Mouse (Mus musculus) cortical plate, adult 2 months (tissue): ENCODE data around the gene Kctd13.

ENCODE experiments used
- CTCF ChIP-seq: fragments of 200-500 bp; IDR thresholded peaks from 2 replicates; pipeline ENCODE4 v1.5.1; 2011; ENCODE audit warnings: mild to moderate bottlenecking, control low read depth, low read length; ENCODE audit not compliant: insufficient read depth; ENCODE audit errors: extremely low read depth
- POLR2A ChIP-seq: fragments of 200-500 bp; IDR thresholded peaks from 2 replicates; pipeline ENCODE4 v1.6.1; 2011; ENCODE audit warnings: mild to moderate bottlenecking, low read length, control low read depth; ENCODE audit not compliant: insufficient read depth; ENCODE audit errors: extremely low read depth

GRCm38 (mm10) chr7:126941171-126941570, 12.5 kb downstream of the Kctd13 start:
- no peak for TF ChIP-seq CTCF
- no peak for TF ChIP-seq POLR2A
